ENCODE assay signal across 41 mouse cellular contexts in genomic region chr1:153913869-153914268, GRCm38 (mm10). TPM values are rescaled to one million over a fixed set of nuclear protein-coding genes. Genes with fewer than 3 reads are reported as not detected.
DNase-seq lines count a peak whose midpoint lies in the region; ATAC-seq lines count a peak whose summit lies in the region.
"Had no signal": no experiment of that assay in that cellular context is flagged by ENCODE, and none has a peak within 500 bp of the region (broad histone marks: within the 10 kb centered on the region; RNA-seq: fewer than 3 reads in every experiment).

No protein-coding gene starts in this region.

- peak overlapping the region; percentile 61 for H3K27ac ChIP-seq in brown adipose tissue, adult 24 weeks (replicated peaks; ENCODE audit: low read depth, low read length)
- H3K27ac ChIP-seq: heart, embryonic 13.5 days; hindbrain, embryonic 10.5 days; hindbrain, postnatal 0 days; intestine, embryonic 15.5 days; liver, embryonic 15.5 days; stomach, embryonic 15.5 days had no signal

- intact Hi-C loops in heart, postnatal 25 days (cut with DNase I): no loop called here

- ATAC-seq in megakaryocyte progenitor cell, adult 5-6 weeks (replicated peaks; ENCODE audit: poor library complexity): peak; percentile 37
- ATAC-seq: CD4-positive, CD25-positive, alpha-beta regulatory T cell, adult 4 months; forebrain, embryonic 16.5 days; hindbrain, postnatal 0 days; intestine, embryonic 15.5 days had no signal

- peaks cover 5% of the 10 kb centered on the region for H3K4me1 ChIP-seq in brown adipose tissue, adult 24 weeks (ENCODE audit: control insufficient read depth, insufficient read depth, insufficient read length, low read length)
- H3K4me1 ChIP-seq: hindbrain, embryonic 10.5 days; intestine, embryonic 15.5 days; stomach, embryonic 15.5 days had no signal

- H3K4me3 ChIP-seq in brown adipose tissue, adult 24 weeks (ENCODE audit: insufficient read depth, low read depth, low read length): no peak overlapping the region
- H3K4me3 ChIP-seq: erythroblast, embryonic 14.5 days; heart, embryonic 13.5 days; hindbrain, embryonic 10.5 days; intestine, embryonic 15.5 days; liver, embryonic 15.5 days; stomach, embryonic 15.5 days had no signal

- DNase-seq in heart, adult 11 months: peak; percentile 74
- DNase-seq in heart, postnatal 25 days (ENCODE audit: low spot score): no peak
- peak; percentile 39 for DNase-seq in A20 (ENCODE audit: low read depth, low spot score)
- DNase-seq in retina, postnatal 1 day: no peak
- DNase-seq in frontal cortex, postnatal 14 days (ENCODE audit: low spot score in 2 of 2): no peak
- DNase-seq in urinary bladder, postnatal 25 days (ENCODE audit: low spot score): no peak
- DNase-seq: adrenal gland, adult 2 months; adrenal gland, postnatal 36 days; cerebellum, adult 11-12 months; cerebellum, adult 9-11 months; gastrocnemius, postnatal 10 days; heart, postnatal 10 days; kidney, adult 2 months; kidney, postnatal 36 days; liver; lung, embryonic 14.5 days; lung, postnatal 14 days; midbrain, embryonic 14.5 days; thymus, adult 18-20 months; thymus, postnatal 25 days had no signal

RNA-seq across cellular contexts. Expression of gene Teddm2, which starts 13.8 kb away (rescaled TPM):
- under 1 TPM; 0.73 to 0.87 TPM for total RNA-seq in heart, postnatal 25 days (2021)
- 0.58 TPM in 1 of 2 replicates, not detected in the other for polyA plus RNA-seq in brown adipose tissue, adult 24 weeks (2012; ENCODE audit: insufficient read depth, insufficient read length, missing spikeins)
- total RNA-seq in megakaryocyte progenitor cell, adult 5-6 weeks (2015): 0.05 and 0.10 TPM in 2 replicates
- 0.24 TPM in 1 of 2 replicates, not detected in the other for total RNA-seq in megakaryocyte progenitor cell, adult 5-6 weeks (2017)
- total RNA-seq: megakaryocyte-erythroid progenitor cell, adult 5-6 weeks had no signal

RNA-seq across cellular contexts. Expression of gene Glul, which starts 14.1 kb away (rescaled TPM):
- total RNA-seq in heart, postnatal 25 days (2021): 100 to 1,000 TPM; 349 to 403 TPM
- polyA plus RNA-seq in brown adipose tissue, adult 24 weeks (2012; ENCODE audit: insufficient read depth, insufficient read length, missing spikeins): 924 and 1,059 TPM in 2 replicates
- 32.1 and 35.2 TPM in 2 replicates for total RNA-seq in megakaryocyte progenitor cell, adult 5-6 weeks (2015)
- total RNA-seq in megakaryocyte progenitor cell, adult 5-6 weeks (2017): 46.2 and 55.2 TPM in 2 replicates

RNA-seq across cellular contexts. Expression of gene Teddm1a, which starts 22.3 kb away (rescaled TPM):
- not detected for total RNA-seq in heart, postnatal 25 days (2021)
- polyA plus RNA-seq in brown adipose tissue, adult 24 weeks (2012; ENCODE audit: insufficient read depth, insufficient read length, missing spikeins): not detected in 2 replicates
- total RNA-seq in megakaryocyte progenitor cell, adult 5-6 weeks (2015): not detected in 2 replicates
- not detected in 2 replicates for total RNA-seq in megakaryocyte progenitor cell, adult 5-6 weeks (2017)
- total RNA-seq: adrenal gland, adult 2 months; adrenal gland, postnatal 36 days; gastrocnemius, postnatal 10 days; heart, adult 8-10 months; heart, postnatal 10 days; hindbrain, postnatal 0 days; left cerebral cortex, adult 18-20 months; left cerebral cortex, postnatal 14 days; megakaryocyte-erythroid progenitor cell, adult 5-6 weeks had no signal
- polyA plus RNA-seq: adrenal gland, adult 2 months; embryonic facial prominence, embryonic 14.5 days; erythroblast, embryonic 14.5 days; forebrain, embryonic 11.5 days; heart, embryonic 13.5 days; hindbrain, embryonic 10.5 days; hindbrain, postnatal 0 days; intestine, embryonic 15.5 days; kidney, adult 2 months; kidney, embryonic 16.5 days; limb, embryonic 11.5 days; liver, embryonic 15.5 days; lung, embryonic 14.5 days; midbrain, embryonic 14.5 days; neural tube, embryonic 11.5 days; small intestine, adult 2 months; stomach, embryonic 15.5 days had no signal

RNA-seq across cellular contexts. Expression of gene Teddm1b, which starts 39.7 kb away (rescaled TPM):
- not detected for total RNA-seq in heart, postnatal 25 days (2021)
- polyA plus RNA-seq in brown adipose tissue, adult 24 weeks (2012; ENCODE audit: insufficient read depth, insufficient read length, missing spikeins): not detected in 2 replicates
- total RNA-seq in megakaryocyte progenitor cell, adult 5-6 weeks (2015): not detected in 2 replicates
- total RNA-seq in megakaryocyte progenitor cell, adult 5-6 weeks (2017): not detected in 2 replicates
- total RNA-seq: adrenal gland, adult 2 months; adrenal gland, postnatal 36 days; gastrocnemius, postnatal 10 days; heart, adult 8-10 months; heart, postnatal 10 days; hindbrain, postnatal 0 days; left cerebral cortex, adult 18-20 months; left cerebral cortex, postnatal 14 days; megakaryocyte-erythroid progenitor cell, adult 5-6 weeks had no signal
- polyA plus RNA-seq: adrenal gland, adult 2 months; erythroblast, embryonic 14.5 days; kidney, adult 2 months; small intestine, adult 2 months had no signal

Comparison
In these comparisons a context has a peak if more than half of its experiments do, and no peak if none do; other contexts are left out.
1. DNase-seq: peak in heart, adult 11 months (single experiment) and A20 (single experiment); none in heart, postnatal 25 days (single experiment), retina, postnatal 1 day (single experiment), frontal cortex, postnatal 14 days (0 of 2) and urinary bladder, postnatal 25 days (single experiment).
2. RNA of gene Glul, which starts 14.1 kb away (total RNA-seq): 349 to 403 TPM in heart, postnatal 25 days; 32.1 to 55.2 TPM in megakaryocyte progenitor cell, adult 5-6 weeks; every median in the first group is over 4 times any median in the second.